Mouse (Mus musculus) effector memory CD4-positive, alpha-beta T cell, adult 5 months (primary cell): ENCODE measurements around the gene Pld4. TPM values are rescaled to one million over a fixed set of nuclear protein-coding genes. Genes with fewer than 3 reads are reported as not detected.

Experiments used
- polyA plus RNA-seq: library from polyadenylated mRNA; unstranded; fragments of 100-300 nt; shearing (Covaris generic); gene quantifications from one replicate; pipeline ENCODE4 v1.2.1, GENCODE M21; 2017

Pld4 gene
- 0.30 TPM for polyA plus RNA-seq

GRCm38 (mm10) chr12:112760154-112760926 is at the start of gene Pld4:
Gene Pld4 (plus strand): TSS chr12:112760655.

GRCm38 (mm10) chr12:112720216-112720615 is 40.2 kb upstream of the Pld4 start, which contains the start of gene Cep170b:
Gene Cep170b (plus strand): TSS chr12:112720455.

DNA sequence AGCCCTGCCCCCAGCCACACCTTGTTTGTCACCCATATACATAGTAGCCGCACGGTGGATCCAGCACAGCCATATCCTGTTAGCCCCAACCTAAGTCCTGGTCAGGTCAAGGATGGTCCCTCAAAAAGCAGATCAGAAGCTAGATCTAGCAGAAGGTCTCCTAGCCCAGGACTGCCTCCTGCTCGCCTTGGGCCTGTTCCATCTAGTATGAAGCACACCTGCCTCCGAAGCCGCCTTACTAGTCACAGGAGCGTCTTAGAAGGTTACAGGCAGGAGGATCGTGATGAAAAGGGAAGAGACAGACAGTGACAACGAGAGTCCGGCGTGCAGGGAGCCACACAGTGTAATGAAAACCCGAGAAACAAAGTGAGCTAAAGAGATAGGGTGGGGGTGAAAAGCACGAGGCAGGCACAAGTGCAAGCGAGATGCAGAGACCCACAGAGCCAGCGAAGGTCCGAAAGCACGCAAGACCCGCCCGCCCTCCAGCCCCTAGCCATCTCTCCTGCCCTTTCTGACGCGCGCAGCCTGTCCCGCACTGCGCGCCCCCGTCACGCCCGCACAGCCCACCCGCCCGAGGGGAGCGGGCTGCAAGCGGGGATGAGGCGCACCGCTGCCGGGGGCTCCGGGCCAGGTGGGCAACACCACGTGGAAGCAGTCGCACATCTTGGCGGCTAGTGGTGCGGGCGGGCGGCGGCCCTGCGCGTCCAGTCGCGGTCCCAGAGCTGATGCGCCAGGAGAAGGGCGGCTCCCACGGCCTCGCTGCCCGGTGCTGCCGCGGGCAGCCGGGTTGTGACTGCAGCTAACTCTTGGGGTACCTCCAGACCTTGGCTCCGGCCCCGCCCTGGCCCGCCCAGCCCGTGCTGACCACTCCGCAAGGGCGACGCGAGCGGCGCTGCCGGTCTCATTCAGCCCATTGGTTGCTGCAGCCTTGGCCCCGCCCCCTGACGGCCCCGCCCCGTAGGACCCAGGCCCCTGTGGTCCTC is 41.7 kb downstream of the Pld4 start, which contains the start of gene Ahnak2:
TSS of gene Ahnak2 (minus strand) at position 794 of the 983 bp plus-strand sequence.

DNA sequence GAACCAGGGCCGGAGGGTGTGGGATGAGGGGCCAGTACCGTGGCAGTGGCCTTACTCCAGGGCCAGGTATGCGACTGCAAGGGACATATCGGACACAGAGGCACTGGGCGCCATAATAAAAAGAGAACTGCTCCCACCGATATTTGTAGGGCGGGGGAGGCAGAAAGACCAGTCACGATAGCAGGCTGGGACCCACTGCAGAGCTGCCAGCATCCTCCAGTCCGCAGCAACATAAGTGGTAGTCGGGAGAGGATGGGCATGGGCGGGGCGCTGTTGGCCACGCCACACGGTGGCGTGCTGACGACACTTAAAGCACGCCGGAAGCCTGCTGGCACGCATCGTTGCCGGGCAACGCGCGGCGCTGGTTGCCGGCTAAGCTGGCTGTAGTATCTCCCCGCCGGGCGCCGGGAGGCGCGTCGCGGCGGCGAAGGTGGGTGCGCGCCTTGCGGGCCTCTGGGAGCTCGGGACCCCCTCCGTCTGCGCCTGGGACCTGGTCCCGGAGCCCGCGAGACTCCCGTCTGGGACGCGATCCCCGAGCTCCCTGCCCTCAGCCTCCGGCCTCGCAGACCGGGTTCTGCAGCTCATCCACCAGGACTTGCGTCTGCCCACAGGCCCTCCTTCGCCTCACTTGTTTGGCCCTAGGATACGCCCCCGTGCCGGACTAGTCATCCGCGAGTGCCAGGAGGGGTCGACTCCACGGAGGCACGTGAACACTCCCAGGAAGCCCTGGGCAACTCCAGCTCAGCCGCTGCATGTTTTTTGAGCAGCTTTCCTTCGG is 48.3 kb downstream of the Pld4 start, which contains the start of gene Clba1:
TSS of gene Clba1 (plus strand) at position 351 of the 778 bp plus-strand sequence.

Other genes starting within 250 kb of the Pld4 start
- not detected for gene Tmem179, start 243.9 kb upstream of the Pld4 start, polyA plus RNA-seq
- gene Inf2, start 171.9 kb upstream of the Pld4 start, polyA plus RNA-seq: 34.5 TPM
- gene Adssl1, start 140.6 kb upstream of the Pld4 start, polyA plus RNA-seq: 2.0 TPM
- 20.4 TPM for gene Siva1, start 116.0 kb upstream of the Pld4 start, polyA plus RNA-seq
- 122 TPM for gene Akt1, start 85.8 kb upstream of the Pld4 start, polyA plus RNA-seq
- gene Zbtb42, start 81.8 kb upstream of the Pld4 start, polyA plus RNA-seq: 4.4 TPM
- gene Cep170b, start 40.2 kb upstream of the Pld4 start, polyA plus RNA-seq: 19.6 TPM
- gene Ahnak2, start 42.0 kb downstream of the Pld4 start, polyA plus RNA-seq: not detected
- gene Clba1, start 48.3 kb downstream of the Pld4 start, polyA plus RNA-seq: not detected
- gene Cdca4, start 68.8 kb downstream of the Pld4 start, polyA plus RNA-seq: 38.0 TPM
- gene Gpr132, start 107.6 kb downstream of the Pld4 start, polyA plus RNA-seq: 317 TPM
- 1.6 TPM for gene Jag2, start 169.1 kb downstream of the Pld4 start, polyA plus RNA-seq
- 33.7 TPM for gene Nudt14, start 181.5 kb downstream of the Pld4 start, polyA plus RNA-seq
- 64.3 TPM for gene Btbd6, start 215.8 kb downstream of the Pld4 start, polyA plus RNA-seq
- gene Brf1, start 240.0 kb downstream of the Pld4 start, polyA plus RNA-seq: 204 TPM